Mouse (Mus musculus) heart, postnatal 4 days (tissue): ENCODE results near the gene Umodl1. TPM values are rescaled to one million over a fixed set of nuclear protein-coding genes. Genes with fewer than 3 reads are reported as not detected.

Source experiments
- DNase-seq: peaks from one replicate; pipeline ENCODE4 v3.0.0; 2021
- total RNA-seq, 2 experiments: library from RNA; stranded (reverse); gene quantifications; 2 replicates each; pipeline ENCODE4 v1.2.3; 2021

Umodl1 gene
- total RNA-seq, 2 experiments from 2014 or later, result not detected

DNA sequence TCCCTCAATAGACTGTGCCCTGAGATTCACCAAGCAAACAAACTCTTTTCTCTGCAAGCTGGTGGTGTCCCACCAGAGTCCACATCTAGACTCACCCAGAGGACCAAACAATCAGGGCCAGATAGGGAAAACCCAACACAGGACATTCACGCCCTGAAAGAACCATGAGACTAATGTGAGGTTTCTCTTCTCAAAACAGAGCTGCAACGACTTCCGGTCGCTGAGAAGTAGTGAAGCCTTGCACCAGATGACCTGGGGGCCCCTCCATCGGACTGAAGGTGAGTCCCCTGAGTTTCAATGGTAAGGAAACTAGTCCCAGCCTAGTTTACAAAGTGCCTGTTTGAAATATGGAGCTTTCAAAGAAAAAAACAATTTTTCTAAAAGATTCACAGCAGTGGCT lies 48.2 kb downstream of the Umodl1 start:
- DNase-seq, result no peak

- no peak for DNase-seq
Observed at GRCm38 (mm10) chr17:31005284-31005683, 50.8 kb downstream of the Umodl1 start.

DNA sequence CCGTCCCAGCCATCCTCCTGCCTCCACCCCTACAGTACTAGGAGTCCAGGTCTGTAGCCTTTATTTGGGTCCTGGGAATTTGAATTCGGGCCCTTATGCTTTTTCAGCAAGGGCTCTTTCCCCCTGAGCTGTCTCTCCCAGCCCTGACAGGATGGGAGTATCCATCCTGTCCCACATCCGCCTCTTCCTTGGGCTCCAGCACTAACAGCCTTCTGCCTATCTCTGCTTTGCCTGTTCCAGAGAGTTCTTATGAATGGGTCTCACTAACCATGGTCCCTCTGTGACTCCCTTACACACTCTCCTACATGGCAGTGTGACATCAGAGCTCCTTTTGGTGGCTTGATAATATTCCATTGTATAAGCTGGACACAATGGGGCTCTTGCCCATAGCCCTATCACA lies 52.9 kb downstream of the Umodl1 start:
- no peak for DNase-seq

DNA sequence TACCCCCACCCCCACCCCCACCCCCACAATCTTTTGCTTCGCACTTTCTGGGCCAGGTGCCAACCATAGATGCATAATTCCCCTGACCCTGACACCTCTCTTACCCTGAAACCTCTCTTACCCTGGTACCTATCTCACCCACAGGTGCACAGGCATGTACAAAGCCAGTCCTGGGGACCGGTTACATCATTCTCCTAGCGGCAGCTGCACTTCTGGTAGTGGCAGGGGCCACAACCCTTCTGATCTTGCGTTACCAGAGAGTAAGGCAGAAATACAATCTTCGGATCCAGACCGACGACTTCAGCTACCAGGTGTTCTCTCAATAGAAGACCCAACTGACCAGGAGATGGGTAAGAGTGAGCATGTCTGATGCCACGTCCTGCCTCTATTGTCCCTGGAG lies 54.0 kb downstream of the Umodl1 start:
- DNase-seq, result no peak

GRCm38 (mm10) chr17:31011551-31012394 lies 57.3 kb downstream of the Umodl1 start:
- peak; percentile 64 for DNase-seq

GRCm38 (mm10) chr17:31018267-31018666 lies 63.8 kb downstream of the Umodl1 start:
- DNase-seq, result peak; percentile 76

DNA sequence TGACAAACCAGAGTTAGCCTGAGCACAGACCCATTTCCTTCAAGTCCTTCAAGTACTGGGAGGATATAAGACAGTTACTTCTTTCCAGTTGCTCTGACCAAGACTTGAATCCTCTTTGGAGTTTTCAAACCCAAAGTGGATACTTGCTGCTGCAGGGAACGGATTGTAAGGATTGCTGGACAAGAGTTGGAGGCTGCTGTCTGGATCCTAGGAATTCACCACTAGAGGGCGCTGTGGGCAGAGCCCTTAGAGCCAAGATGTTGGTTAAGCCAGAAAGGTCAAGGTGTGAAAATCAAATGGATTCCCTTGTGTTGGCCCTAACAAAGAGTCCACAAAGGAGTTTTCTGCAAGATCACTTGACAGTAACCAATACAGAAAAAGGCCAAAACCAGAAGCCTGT lies 65.1 kb downstream of the Umodl1 start:
- DNase-seq, result peak; percentile 77

- peak; percentile 32 for DNase-seq
Observed at GRCm38 (mm10) chr17:31020078-31020477, 65.6 kb downstream of the Umodl1 start.

GRCm38 (mm10) chr17:31021276-31021675 lies 66.8 kb downstream of the Umodl1 start:
- DNase-seq, result no peak

- no peak for DNase-seq
Observed at GRCm38 (mm10) chr17:31024125-31024781, 69.8 kb downstream of the Umodl1 start.

GRCm38 (mm10) chr17:31024782-31025125 lies 70.3 kb downstream of the Umodl1 start:
- DNase-seq, result no peak

- no peak for DNase-seq
Observed at GRCm38 (mm10) chr17:31026986-31027385, 72.5 kb downstream of the Umodl1 start.

- no peak for DNase-seq
Observed at GRCm38 (mm10) chr17:31027723-31028122, 73.3 kb downstream of the Umodl1 start.

GRCm38 (mm10) chr17:31028821-31029370 lies 74.5 kb downstream of the Umodl1 start:
- no peak for DNase-seq

- DNase-seq, result no peak
Observed at GRCm38 (mm10) chr17:31029407-31029806, 75.0 kb downstream of the Umodl1 start.

GRCm38 (mm10) chr17:31032341-31032740 lies 77.9 kb downstream of the Umodl1 start:
- DNase-seq, result no peak

DNA sequence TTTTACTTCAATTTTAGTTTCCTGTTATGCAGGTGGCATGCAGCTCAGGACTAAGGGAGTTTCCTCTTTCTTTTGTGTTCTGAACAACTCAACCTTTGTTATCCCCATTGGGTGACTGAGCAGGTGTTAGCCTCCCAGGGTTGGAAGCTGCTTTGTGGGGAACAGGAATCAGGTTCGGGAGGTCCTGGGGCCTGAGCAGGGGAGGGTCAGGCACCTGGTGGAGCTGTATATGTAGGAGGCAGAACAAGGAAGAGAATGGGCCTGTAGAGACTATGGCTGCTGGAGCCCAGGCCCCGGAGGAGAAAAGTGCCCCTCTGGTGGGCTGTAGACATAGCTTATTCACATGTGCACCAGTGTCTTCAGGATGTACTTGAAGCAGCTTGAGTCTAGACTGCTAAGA lies 78.8 kb downstream of the Umodl1 start:
- no peak for DNase-seq

- DNase-seq, result peak; percentile 28
Observed at GRCm38 (mm10) chr17:31034165-31034564, 79.7 kb downstream of the Umodl1 start.

GRCm38 (mm10) chr17:31034674-31035356 lies 80.4 kb downstream of the Umodl1 start:
- DNase-seq, result no peak

- DNase-seq, result no peak
Observed at GRCm38 (mm10) chr17:31036168-31036876, 81.9 kb downstream of the Umodl1 start.

GRCm38 (mm10) chr17:31037331-31037730 lies 82.9 kb downstream of the Umodl1 start:
- DNase-seq, result no peak

DNA sequence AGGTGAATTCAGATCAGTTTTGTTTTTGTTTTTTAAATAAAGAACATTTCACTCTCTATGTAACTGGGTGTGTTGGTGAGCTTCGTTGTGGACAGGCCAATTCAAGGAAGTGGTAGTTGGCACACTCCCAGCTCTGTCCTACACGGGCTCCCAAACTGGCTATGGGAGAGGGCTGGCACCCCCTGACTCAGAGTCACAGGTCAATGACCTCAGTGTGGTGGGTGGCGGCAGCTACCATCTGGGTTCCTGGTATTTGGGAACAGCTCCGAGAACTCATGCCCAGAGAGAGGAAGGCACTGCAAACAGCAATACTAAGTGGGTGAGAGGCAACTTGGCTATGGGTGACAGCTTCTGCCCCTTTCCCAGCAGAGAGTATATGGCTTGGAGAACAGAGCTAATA lies 83.9 kb downstream of the Umodl1 start:
- peak; percentile 22 for DNase-seq
